9 mouse cellular contexts compared by ENCODE assay signal in genomic region chr15:5915261-5915660, GRCm38 (mm10).
DNase-seq lines count a peak whose midpoint lies in the region; ATAC-seq and TF ChIP-seq lines count a peak whose summit lies in the region.
"Had no signal": no experiment of that assay in that cellular context is flagged by ENCODE, and none has a peak within 500 bp of the region (broad histone marks: within the 10 kb centered on the region; RNA-seq: fewer than 3 reads in every experiment).

No protein-coding gene starts in this region.

- ATAC-seq in forebrain, embryonic 12.5 days (ENCODE audit: low FRiP score): 0 out of 2 replicates have a peak, but pooled peaks have one; percentile 14
- no peak for ATAC-seq in forebrain, embryonic 13.5 days
- no peak for ATAC-seq in liver, postnatal 0 days

- H3K4me3 ChIP-seq in forebrain, embryonic 12.5 days (replicated peaks): no peak overlapping the region
- H3K4me3 ChIP-seq in forebrain, embryonic 13.5 days: no peak overlapping the region
- no peak overlapping the region for H3K4me3 ChIP-seq in liver, postnatal 0 days (ENCODE audit: low read depth, low read length)

- no peaks in the 10 kb centered on the region for H3K9me3 ChIP-seq in forebrain, embryonic 12.5 days
- no peaks in the 10 kb centered on the region for H3K9me3 ChIP-seq in forebrain, embryonic 13.5 days (replicated peaks)
- no peaks in the 10 kb centered on the region for H3K9me3 ChIP-seq in liver, postnatal 0 days (ENCODE audit: low read length)

- WGBS in forebrain, embryonic 12.5 days: 17% methylated on average over 2 of the region's 2 CpGs
- 12% methylated on average over 2 of the region's 2 CpGs for WGBS in forebrain, embryonic 13.5 days
- WGBS in liver, postnatal 0 days (ENCODE audit: insufficient replicate concordance): 7% methylated on average over 2 of the region's 2 CpGs

- H3K27ac ChIP-seq in forebrain, embryonic 12.5 days: no peak overlapping the region
- no peak overlapping the region for H3K27ac ChIP-seq in forebrain, embryonic 13.5 days
- no peak overlapping the region for H3K27ac ChIP-seq in liver, postnatal 0 days (ENCODE audit: low read depth)
- H3K27ac ChIP-seq: macrophage had no signal

- H3K36me3 ChIP-seq in forebrain, embryonic 12.5 days (replicated peaks): no peaks in the 10 kb centered on the region
- H3K36me3 ChIP-seq in forebrain, embryonic 13.5 days (ENCODE audit: poor library complexity, severe bottlenecking): no peaks in the 10 kb centered on the region
- no peaks in the 10 kb centered on the region for H3K36me3 ChIP-seq in liver, postnatal 0 days (replicated peaks; ENCODE audit: insufficient read depth, low read length)

- H3K9ac ChIP-seq in forebrain, embryonic 12.5 days: no peak overlapping the region
- no peak overlapping the region for H3K9ac ChIP-seq in forebrain, embryonic 13.5 days
- H3K9ac ChIP-seq in liver, postnatal 0 days (replicated peaks): no peak overlapping the region

- H3K4me1 ChIP-seq in forebrain, embryonic 12.5 days: no peaks in the 10 kb centered on the region
- H3K4me1 ChIP-seq in forebrain, embryonic 13.5 days: no peaks in the 10 kb centered on the region
- no peaks in the 10 kb centered on the region for H3K4me1 ChIP-seq in liver, postnatal 0 days (ENCODE audit: insufficient read depth)

- intact Hi-C loops in heart, postnatal 14 days (cut with DNase I): loop anchor here (1.0 to 5.0 kb wide), 2 partner anchors 292 to 679 kb away; no protein-coding TSS in a partner anchor

- no peaks in the 10 kb centered on the region for H3K27me3 ChIP-seq in forebrain, embryonic 12.5 days
- H3K27me3 ChIP-seq in forebrain, embryonic 13.5 days: no peaks in the 10 kb centered on the region
- H3K27me3 ChIP-seq in liver, postnatal 0 days (ENCODE audit: insufficient read depth, low read length): no peaks in the 10 kb centered on the region

- TF ChIP-seq EP300 in liver, postnatal 0 days (IDR thresholded peaks at IDR 0.05; ENCODE audit: low read depth): no peak

- TF ChIP-seq CTCF in liver, postnatal 0 days (IDR thresholded peaks at IDR 0.05; ENCODE audit: low read depth): peak; percentile 64

- DNase-seq in liver, postnatal 0 days: no peak
- DNase-seq in liver: no peak
- peak; percentile 6 for DNase-seq in T-cell, adult 2 months (ENCODE audit: low spot score)
- DNase-seq in heart, postnatal 14 days: peak; percentile 22 to 59
- DNase-seq in lung, postnatal 36 days: peak; percentile 61
- peak; percentile 5 to 15 for DNase-seq in urinary bladder, postnatal 36 days (ENCODE audit: low spot score in 2 of 2)

- H3K4me2 ChIP-seq in forebrain, embryonic 12.5 days: no peak overlapping the region
- no peak overlapping the region for H3K4me2 ChIP-seq in forebrain, embryonic 13.5 days
- no peak overlapping the region for H3K4me2 ChIP-seq in liver, postnatal 0 days (ENCODE audit: low read depth, low read length)

Comparison
In these comparisons a context has a peak if more than half of its experiments do, and no peak if none do; other contexts are left out.
1. DNase-seq: peak in T-cell, adult 2 months (single experiment), heart, postnatal 14 days (2 of 2), lung, postnatal 36 days (single experiment) and urinary bladder, postnatal 36 days (2 of 2); none in liver, postnatal 0 days (single experiment) and liver (single experiment).